Mouse (Mus musculus): Measurements from ENCODE around the gene Spz1. TPM values are rescaled to one million over a fixed set of nuclear protein-coding genes. Genes with fewer than 3 reads are reported as not detected.

Gene Spz1
- polyA plus RNA-seq, 1 experiment from 2014 or later: not detected

Other genes starting within 250 kb of the Spz1 start
- 8.9 and 10.0 TPM in 2 replicates for gene Dhfr, start 221.4 kb downstream of the Spz1 start, polyA plus RNA-seq (2015; fragmentation: Nextera tagmentation; extraction: Ambion mirVana)
- gene Msh3, start 221.2 kb downstream of the Spz1 start, polyA plus RNA-seq (2015; fragmentation: Nextera tagmentation; extraction: Ambion mirVana): 28.4 and 28.5 TPM in 2 replicates
- gene Ankrd34b, start 150.3 kb downstream of the Spz1 start, polyA plus RNA-seq (2015; fragmentation: Nextera tagmentation; extraction: Ambion mirVana): 0.46 and 0.61 TPM in 2 replicates
- 0.32 and 0.48 TPM in 2 replicates for gene Fam151b, start 92.2 kb downstream of the Spz1 start, polyA plus RNA-seq (2015; fragmentation: Nextera tagmentation; extraction: Ambion mirVana)
- gene Zfyve16, start 45.3 kb downstream of the Spz1 start, polyA plus RNA-seq (2015; fragmentation: Nextera tagmentation; extraction: Ambion mirVana): 10.9 and 11.5 TPM in 2 replicates
- 22.5 and 23.1 TPM in 2 replicates for gene Serinc5, start 34.9 kb upstream of the Spz1 start, polyA plus RNA-seq (2015; fragmentation: Nextera tagmentation; extraction: Ambion mirVana)
- gene Thbs4, start 218.6 kb upstream of the Spz1 start, polyA plus RNA-seq (2015; fragmentation: Nextera tagmentation; extraction: Ambion mirVana): 0.93 and 1.5 TPM in 2 replicates